Mouse (Mus musculus) ES-E14 (cell line): ENCODE results near the gene Rps6kb1.

ENCODE experiments used
- CHD2 ChIP-seq: IDR thresholded peaks from 2 replicates; pipeline ENCODE4 v1.6.1; 2014; ENCODE audit warnings: mild to moderate bottlenecking, low read depth, low read length, inconsistent platforms
- HCFC1 ChIP-seq: IDR thresholded peaks from 2 replicates; pipeline ENCODE4 v1.6.1; 2012; ENCODE audit warnings: low read length, inconsistent platforms, borderline replicate concordance; ENCODE audit not compliant: insufficient read depth
- ZC3H11A ChIP-seq: IDR thresholded peaks from 2 replicates; pipeline ENCODE4 v1.6.1; 2012; ENCODE audit warnings: low read depth, mild to moderate bottlenecking, inconsistent platforms, low read length, borderline replicate concordance
- ZNF384 ChIP-seq: IDR thresholded peaks from 2 replicates; pipeline ENCODE4 v1.6.1; 2012; ENCODE audit warnings: low read depth, low read length, inconsistent platforms

DNA sequence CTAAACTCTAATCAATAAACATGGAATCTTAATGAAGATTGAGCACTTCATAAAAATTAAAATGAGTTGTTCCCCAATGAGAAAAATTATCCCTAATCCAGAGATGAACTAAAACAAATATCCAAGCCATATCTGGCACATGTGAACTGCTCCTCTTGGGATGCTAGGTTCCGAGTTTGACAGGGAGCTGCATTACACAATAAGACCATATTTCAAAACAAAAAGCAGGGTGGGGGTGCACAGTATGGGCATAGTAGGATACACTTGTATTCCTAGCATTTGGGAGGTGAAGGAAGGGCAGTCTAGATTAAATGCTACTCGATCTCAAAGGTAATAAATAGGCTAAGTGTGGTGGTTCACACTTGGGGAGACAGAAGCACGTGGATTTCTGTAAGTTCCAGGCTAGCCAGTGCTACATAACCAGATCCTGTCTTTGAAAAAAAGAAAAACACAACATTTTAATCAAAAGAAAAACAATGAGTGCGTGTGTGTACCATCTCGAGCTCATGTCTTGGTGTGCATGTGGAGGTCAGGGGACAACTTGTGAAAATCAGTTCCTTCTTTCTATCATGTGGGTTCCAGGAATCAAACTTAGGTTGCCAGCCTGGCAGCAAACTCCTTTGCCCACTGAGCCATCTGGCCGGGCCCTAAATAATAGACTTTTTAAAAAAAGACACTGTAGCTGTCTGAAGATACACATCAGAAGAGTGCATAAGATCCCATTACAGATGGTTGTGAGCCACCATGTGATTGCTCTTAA, 4.7 kb downstream of the Rps6kb1 start:
- TF ChIP-seq ZNF384 (no peak), ZC3H11A (no peak), HCFC1 (no peak), CHD2 (no peak)
